Mouse (Mus musculus): ENCODE measurements around the gene Nxph4. TPM values are rescaled to one million over a fixed set of nuclear protein-coding genes. Genes with fewer than 3 reads are reported as not detected.

The Nxph4 gene
- polyA plus RNA-seq, 1 experiment from 2014 or later, result 32.1 TPM

DNA sequence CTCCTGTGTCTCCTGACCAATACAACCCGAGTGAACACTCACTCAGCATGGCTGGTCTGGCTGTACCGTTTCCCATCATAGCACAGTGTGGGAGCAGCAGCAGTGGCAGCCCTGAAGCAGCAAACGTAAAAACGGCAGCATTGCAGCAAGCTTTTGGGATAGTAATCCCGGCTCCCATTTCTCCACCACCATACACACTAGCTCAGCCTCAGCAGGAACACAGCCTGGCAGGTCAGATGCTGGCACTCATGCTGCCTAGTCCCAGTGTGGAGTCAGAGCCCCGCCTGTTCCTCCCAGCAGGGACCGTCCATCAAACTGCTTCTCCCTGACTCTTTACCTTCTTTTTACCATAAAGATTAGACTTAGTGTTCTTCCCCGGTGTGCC, 43.2 kb downstream of the Nxph4 start:
- no peak for DNase-seq (ENCODE audit: low spot score)
- no peak overlapping the region for H3K9ac ChIP-seq (ENCODE audit: low read length)
- 70% methylated on average over 8 of the region's 8 CpGs for WGBS
- H3K4me1 ChIP-seq (ENCODE audit: control insufficient read depth, insufficient read depth, low read length), result no peaks in the 10 kb centered on the region
- no peak overlapping the region for H3K27ac ChIP-seq (ENCODE audit: low read depth, low read length)
- H3K9me3 ChIP-seq (replicated peaks; ENCODE audit: control insufficient read depth, low read length), result no peaks in the 10 kb centered on the region
- no peaks in the 10 kb centered on the region for H3K27me3 ChIP-seq (replicated peaks; ENCODE audit: control insufficient read depth, insufficient read depth, low read length)
- H3K4me3 ChIP-seq (ENCODE audit: low read depth, low read length), result no peak overlapping the region
- no peak for ATAC-seq
- peaks cover 85% of the 10 kb centered on the region for H3K36me3 ChIP-seq (ENCODE audit: control insufficient read depth, insufficient read depth, low read length)
- no peak overlapping the region for H3K4me2 ChIP-seq (ENCODE audit: low read length)

DNA sequence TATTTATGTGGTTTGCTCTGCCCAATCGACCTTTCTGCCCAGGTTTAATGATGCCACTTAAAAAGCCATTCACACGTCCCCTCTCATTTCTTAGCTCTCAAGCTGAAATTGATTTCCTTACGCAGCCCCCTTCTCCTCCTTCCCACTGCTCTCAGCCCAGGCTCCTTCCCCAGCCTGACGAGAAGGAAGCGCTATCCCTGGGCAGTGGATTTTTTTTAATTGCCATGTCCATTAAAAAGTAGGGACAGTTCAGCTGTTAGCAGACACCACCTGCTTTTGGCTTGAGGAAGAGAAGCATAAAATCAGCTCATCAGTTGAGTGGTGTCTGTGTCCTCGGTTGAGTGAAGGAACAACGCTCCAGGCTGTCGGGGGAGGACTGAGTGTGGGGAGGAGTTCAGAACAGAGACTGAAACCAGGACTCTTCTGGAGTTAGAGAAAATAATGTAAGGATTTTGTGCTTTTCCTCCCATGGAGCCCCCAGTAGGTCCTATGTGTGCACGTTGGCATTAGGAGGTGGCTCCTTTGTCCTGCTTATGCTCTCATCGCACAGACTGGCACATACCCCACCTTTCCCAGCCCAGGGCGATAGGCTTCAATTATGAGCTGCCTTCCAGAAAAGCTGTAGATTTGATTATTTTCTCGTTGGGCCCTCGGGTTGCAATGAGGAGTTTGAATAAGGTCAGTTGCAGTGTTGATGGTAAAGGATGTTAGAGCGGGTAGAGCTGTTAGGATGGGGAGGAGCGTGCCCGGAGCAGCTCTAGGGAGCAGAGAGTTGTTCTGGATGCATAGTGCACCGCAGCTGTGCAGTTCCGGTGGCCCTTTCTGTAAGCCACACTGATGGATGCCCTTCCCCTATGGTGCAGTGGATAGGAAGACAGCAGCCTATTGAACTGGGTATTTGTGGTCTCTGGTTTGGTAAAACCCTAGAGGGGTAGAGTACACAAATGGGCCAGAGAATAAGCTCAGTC, 43.9 kb downstream of the Nxph4 start:
- WGBS, result 81% methylated on average over 18 of the region's 18 CpGs
- ATAC-seq (no peak), DNase-seq (ENCODE audit: low spot score) (no peak)
- Histone ChIP-seq H3K4me2 (ENCODE audit: low read length) (no peak overlapping the region), H3K27me3 (replicated peaks; ENCODE audit: control insufficient read depth, insufficient read depth, low read length) (no peaks in the 10 kb centered on the region), H3K4me1 (ENCODE audit: control insufficient read depth, insufficient read depth, low read length) (no peaks in the 10 kb centered on the region), H3K27ac (ENCODE audit: low read depth, low read length) (no peak overlapping the region), H3K9me3 (replicated peaks; ENCODE audit: control insufficient read depth, low read length) (no peaks in the 10 kb centered on the region), H3K36me3 (ENCODE audit: control insufficient read depth, insufficient read depth, low read length) (peaks cover 86% of the 10 kb centered on the region), H3K4me3 (ENCODE audit: low read depth, low read length) (no peak overlapping the region), H3K9ac (ENCODE audit: low read length) (peak overlapping the region; percentile 33; the same call in 1 of the 2 replicates)

DNA sequence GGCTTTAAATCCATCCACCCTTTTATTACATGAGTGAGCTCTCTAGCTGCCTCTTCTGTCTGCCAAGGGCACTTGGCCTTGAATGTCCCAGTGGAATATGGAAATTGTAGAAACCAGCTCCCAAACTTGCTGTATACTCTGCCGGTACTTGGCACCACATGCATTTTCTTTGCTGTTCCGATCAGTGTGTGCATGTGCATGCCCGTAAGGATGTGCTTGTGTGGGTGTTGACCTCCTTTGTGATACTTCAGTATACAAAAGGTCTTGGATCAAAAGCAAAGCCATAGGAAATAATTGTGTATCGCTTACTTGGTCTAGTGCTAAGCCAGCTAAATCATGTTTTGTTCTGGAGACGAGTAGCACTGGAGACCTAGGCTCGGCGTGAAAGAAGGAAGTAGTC, 45.5 kb downstream of the Nxph4 start:
- DNase-seq (ENCODE audit: low spot score), result no peak
- no peaks in the 10 kb centered on the region for H3K4me1 ChIP-seq (ENCODE audit: control insufficient read depth, insufficient read depth, low read length)
- H3K9me3 ChIP-seq (replicated peaks; ENCODE audit: control insufficient read depth, low read length), result no peaks in the 10 kb centered on the region
- 86% methylated on average over 7 of the region's 7 CpGs for WGBS
- H3K4me2 ChIP-seq (ENCODE audit: low read length), result no peak overlapping the region
- H3K9ac ChIP-seq (ENCODE audit: low read length), result no peak overlapping the region
- peaks cover 86% of the 10 kb centered on the region for H3K36me3 ChIP-seq (ENCODE audit: control insufficient read depth, insufficient read depth, low read length)
- ATAC-seq, result no peak
- no peaks in the 10 kb centered on the region for H3K27me3 ChIP-seq (replicated peaks; ENCODE audit: control insufficient read depth, insufficient read depth, low read length)
- no peak overlapping the region for H3K27ac ChIP-seq (ENCODE audit: low read depth, low read length)
- H3K4me3 ChIP-seq (ENCODE audit: low read depth, low read length), result no peak overlapping the region

DNA sequence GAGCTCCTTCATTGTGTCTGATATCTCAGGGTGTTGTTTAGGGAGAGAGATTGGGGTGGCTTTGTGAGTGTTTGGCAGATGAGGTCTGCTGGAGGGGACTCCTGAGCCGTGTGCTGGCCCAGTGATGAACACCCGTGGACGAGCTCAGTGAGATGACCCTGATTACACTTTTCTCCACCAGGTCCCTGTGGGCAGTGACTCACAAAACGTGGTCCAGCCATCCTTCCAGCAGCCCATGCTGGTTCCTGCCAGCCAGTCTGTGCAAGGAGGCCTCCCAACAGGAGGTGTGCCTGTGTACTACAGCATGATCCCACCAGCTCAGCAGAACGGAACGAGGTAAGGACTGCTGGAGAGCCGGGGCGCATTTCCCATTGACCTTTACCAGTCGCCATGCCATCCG, 49.1 kb downstream of the Nxph4 start:
- Histone ChIP-seq H3K4me2 (ENCODE audit: low read length) (no peak overlapping the region), H3K36me3 (ENCODE audit: control insufficient read depth, insufficient read depth, low read length) (peaks cover 75% of the 10 kb centered on the region)
- WGBS, result 92% methylated on average over 10 of the region's 10 CpGs

DNA sequence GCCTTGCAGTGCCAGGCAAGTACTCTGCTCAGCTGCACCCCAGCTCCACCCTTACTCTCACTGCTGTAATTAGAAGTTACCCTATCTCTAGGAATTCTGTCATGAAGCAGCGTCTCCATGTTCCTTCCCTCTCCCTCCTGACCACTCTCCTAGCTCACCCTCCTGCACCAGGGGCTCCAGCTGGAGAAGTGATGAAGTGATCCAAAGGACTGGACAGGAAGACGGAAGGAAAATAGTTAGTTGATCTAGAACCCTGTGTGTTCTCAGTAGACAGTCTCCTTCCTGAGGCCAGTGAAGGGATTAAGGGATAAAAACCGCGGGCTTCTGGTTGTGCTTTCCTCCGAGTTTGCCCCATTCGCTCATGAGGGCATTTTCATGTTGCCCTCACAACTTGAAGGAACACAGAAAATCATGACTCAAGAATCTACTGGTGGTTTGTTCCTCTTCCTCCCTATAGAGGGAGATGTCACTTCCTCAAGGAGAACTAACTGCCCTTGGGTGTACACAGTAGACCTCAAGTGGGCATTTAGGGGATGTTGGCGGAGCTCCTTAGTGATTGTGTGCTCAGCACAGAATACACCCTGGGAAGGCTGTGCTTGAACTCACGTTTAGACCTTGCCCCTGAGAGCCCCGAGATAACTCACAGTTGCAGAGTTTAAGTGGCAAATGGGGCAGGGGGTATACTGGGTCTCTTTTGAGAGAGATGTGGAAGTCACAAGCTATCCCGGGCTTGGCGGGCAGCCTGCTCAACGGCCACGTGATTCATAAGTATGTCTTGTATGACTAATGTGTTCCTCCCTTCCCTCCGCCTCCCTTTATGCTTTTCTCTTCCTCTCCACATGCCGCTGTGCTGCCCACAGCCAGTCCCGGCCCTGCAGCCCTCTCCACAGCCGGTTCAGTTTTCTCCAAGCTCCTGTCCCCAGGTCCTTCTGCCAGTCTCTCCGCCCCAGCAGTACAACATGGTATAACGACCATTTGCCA, 53.2 kb downstream of the Nxph4 start:
- Histone ChIP-seq H3K36me3 (ENCODE audit: control insufficient read depth, insufficient read depth, low read length) (peaks cover 63% of the 10 kb centered on the region), H3K4me1 (ENCODE audit: control insufficient read depth, insufficient read depth, low read length) (no peaks in the 10 kb centered on the region), H3K9ac (ENCODE audit: low read length) (no peak overlapping the region), H3K4me3 (ENCODE audit: low read depth, low read length) (no peak overlapping the region), H3K9me3 (replicated peaks; ENCODE audit: control insufficient read depth, low read length) (no peaks in the 10 kb centered on the region), H3K27ac (ENCODE audit: low read depth, low read length) (no peak overlapping the region), H3K4me2 (ENCODE audit: low read length) (no peak overlapping the region), H3K27me3 (replicated peaks; ENCODE audit: control insufficient read depth, insufficient read depth, low read length) (no peaks in the 10 kb centered on the region)
- DNase-seq (ENCODE audit: low spot score), result no peak
- 86% methylated on average over 19 of the region's 19 CpGs for WGBS
- ATAC-seq, result no peak

More for the DNA sequence above, 49.1 kb downstream of the Nxph4 start:
- H3K9ac ChIP-seq (ENCODE audit: low read length), result no peak overlapping the region
- no peak for DNase-seq (ENCODE audit: low spot score)
- H3K9me3 ChIP-seq (replicated peaks; ENCODE audit: control insufficient read depth, low read length), result no peaks in the 10 kb centered on the region
- H3K27ac ChIP-seq (ENCODE audit: low read depth, low read length), result no peak overlapping the region
- ATAC-seq, result no peak
- no peak overlapping the region for H3K4me3 ChIP-seq (ENCODE audit: low read depth, low read length)
- H3K27me3 ChIP-seq (replicated peaks; ENCODE audit: control insufficient read depth, insufficient read depth, low read length), result no peaks in the 10 kb centered on the region
- H3K4me1 ChIP-seq (ENCODE audit: control insufficient read depth, insufficient read depth, low read length), result no peaks in the 10 kb centered on the region

DNA sequence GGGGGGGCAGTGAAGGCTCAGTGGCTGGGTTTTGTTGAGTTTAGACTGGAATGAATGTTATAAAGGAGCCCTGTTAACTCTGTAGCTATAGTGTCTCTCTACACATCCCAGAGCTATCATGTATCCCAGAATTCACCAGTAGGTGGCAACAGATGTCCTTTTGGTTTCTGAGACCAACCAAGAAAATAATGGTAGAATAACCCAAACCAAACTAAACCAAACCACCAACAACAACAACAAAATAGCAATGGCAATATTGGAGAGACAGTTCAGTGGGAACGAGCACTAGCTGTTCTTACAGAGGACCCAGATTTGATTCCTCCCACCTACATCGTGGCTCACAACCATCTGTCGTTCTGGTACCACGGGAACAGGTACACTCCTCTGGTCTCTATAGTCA, 55.2 kb downstream of the Nxph4 start:
- Histone ChIP-seq H3K4me3 (ENCODE audit: low read depth, low read length) (no peak overlapping the region), H3K27me3 (replicated peaks; ENCODE audit: control insufficient read depth, insufficient read depth, low read length) (no peaks in the 10 kb centered on the region), H3K9me3 (replicated peaks; ENCODE audit: control insufficient read depth, low read length) (no peaks in the 10 kb centered on the region), H3K27ac (ENCODE audit: low read depth, low read length) (no peak overlapping the region), H3K4me2 (ENCODE audit: low read length) (no peak overlapping the region), H3K9ac (ENCODE audit: low read length) (no peak overlapping the region), H3K4me1 (ENCODE audit: control insufficient read depth, insufficient read depth, low read length) (no peaks in the 10 kb centered on the region), H3K36me3 (ENCODE audit: control insufficient read depth, insufficient read depth, low read length) (peaks cover 58% of the 10 kb centered on the region)
- 93% methylated on average over 4 of the region's 4 CpGs for WGBS
- ATAC-seq, result no peak
- DNase-seq (ENCODE audit: low spot score), result peak; percentile 73

DNA sequence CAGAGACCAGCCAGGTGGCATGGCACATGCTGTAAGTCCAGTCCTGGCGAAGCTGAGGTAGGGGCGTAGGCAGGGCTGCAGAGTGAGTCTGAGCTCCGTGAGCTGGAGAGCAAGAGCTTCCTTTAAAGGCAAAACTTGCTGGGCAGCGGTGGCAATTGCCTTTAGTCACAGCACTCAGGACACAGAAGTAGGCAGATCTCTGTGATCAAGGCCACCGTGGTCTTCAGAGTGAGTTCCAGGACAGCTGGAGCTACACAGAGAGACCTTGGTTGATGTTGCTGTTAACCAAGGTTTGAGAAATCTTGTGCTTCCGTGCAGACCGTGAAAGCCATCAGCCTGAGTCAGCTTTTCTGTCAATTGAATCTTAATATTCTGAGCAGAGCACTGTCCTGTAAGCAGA, 57.1 kb downstream of the Nxph4 start:
- WGBS, result 90% methylated on average over 7 of the region's 7 CpGs
- DNase-seq (ENCODE audit: low spot score), result no peak
- no peak for ATAC-seq
- Histone ChIP-seq H3K9ac (ENCODE audit: low read length) (no peak overlapping the region), H3K9me3 (replicated peaks; ENCODE audit: control insufficient read depth, low read length) (no peaks in the 10 kb centered on the region), H3K27me3 (replicated peaks; ENCODE audit: control insufficient read depth, insufficient read depth, low read length) (no peaks in the 10 kb centered on the region), H3K36me3 (ENCODE audit: control insufficient read depth, insufficient read depth, low read length) (peaks cover 47% of the 10 kb centered on the region), H3K4me3 (ENCODE audit: low read depth, low read length) (no peak overlapping the region), H3K4me2 (ENCODE audit: low read length) (no peak overlapping the region), H3K4me1 (ENCODE audit: control insufficient read depth, insufficient read depth, low read length) (no peaks in the 10 kb centered on the region), H3K27ac (ENCODE audit: low read depth, low read length) (no peak overlapping the region)

DNA sequence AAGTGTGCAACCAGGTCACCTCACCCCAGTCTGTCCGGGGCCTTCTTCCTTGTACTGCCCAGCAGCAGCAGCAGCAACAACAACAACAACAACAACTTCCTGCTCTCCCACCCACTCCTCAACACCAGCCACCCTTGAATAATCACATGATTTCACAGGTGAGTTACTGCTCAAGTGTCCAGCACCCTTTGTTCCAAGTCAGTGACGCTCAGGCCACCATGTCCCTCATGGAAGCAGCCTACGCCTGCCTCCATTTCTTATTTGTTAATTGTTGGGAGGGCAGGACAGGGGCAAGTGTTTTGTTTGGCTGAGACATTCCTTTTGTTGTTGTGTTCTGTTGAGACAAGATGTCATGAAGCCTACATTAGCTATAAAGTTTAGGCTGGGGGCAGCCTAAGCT, 57.8 kb downstream of the Nxph4 start:
- no peaks in the 10 kb centered on the region for H3K9me3 ChIP-seq (replicated peaks; ENCODE audit: control insufficient read depth, low read length)
- no peak overlapping the region for H3K4me2 ChIP-seq (ENCODE audit: low read length)
- no peaks in the 10 kb centered on the region for H3K4me1 ChIP-seq (ENCODE audit: control insufficient read depth, insufficient read depth, low read length)
- no peak for DNase-seq (ENCODE audit: low spot score)
- 88% methylated on average over 3 of the region's 3 CpGs for WGBS
- H3K27ac ChIP-seq (ENCODE audit: low read depth, low read length), result no peak overlapping the region
- H3K4me3 ChIP-seq (ENCODE audit: low read depth, low read length), result no peak overlapping the region
- H3K9ac ChIP-seq (ENCODE audit: low read length), result no peak overlapping the region
- H3K27me3 ChIP-seq (replicated peaks; ENCODE audit: control insufficient read depth, insufficient read depth, low read length), result no peaks in the 10 kb centered on the region
- peaks cover 53% of the 10 kb centered on the region for H3K36me3 ChIP-seq (ENCODE audit: control insufficient read depth, insufficient read depth, low read length)
- no peak for ATAC-seq

Data from forebrain, embryonic 14.5 days (tissue).